Mouse (Mus musculus): ENCODE results near the gene Cd79b.

GRCm38 (mm10) chr11:106306065-106306385 is 8.5 kb downstream of the Cd79b start:
- TF ChIP-seq CTCF (IDR thresholded peaks at IDR 0.05; ENCODE audit: low read depth, low read length), result no peak
- no peak for TF ChIP-seq POLR2A (IDR thresholded peaks at IDR 0.05; ENCODE audit: borderline replicate concordance, low read depth, low read length)
